Mouse (Mus musculus) intestine, postnatal 0 days (tissue): ENCODE measurements around the gene Cfap77. TPM values are rescaled to one million over a fixed set of nuclear protein-coding genes. Genes with fewer than 3 reads are reported as not detected.

Experiments used
- ATAC-seq: fragments of 200-750 bp; cut with Nextera tagmentation; 2 replicates; pipeline ENCODE4 v1.8.0; 2017; ENCODE audit warnings: mild to moderate bottlenecking, moderate TSS enrichment, moderate library complexity
- H3K27ac ChIP-seq: fragments of 300-500 bp; sonication (generic); 2 replicates; pipeline ENCODE4 v1.5.1; 2014; ENCODE audit warnings: mild to moderate bottlenecking, low read depth, low read length, moderate library complexity
- H3K27me3 ChIP-seq: fragments of 300-500 bp; sonication (generic); replicated peaks from 2 replicates; pipeline ENCODE4 v1.6.1; 2014; ENCODE audit warnings: low read length, mixed read lengths; ENCODE audit not compliant: control insufficient read depth, insufficient read depth
- H3K36me3 ChIP-seq: fragments of 300-500 bp; sonication (generic); 2 replicates; pipeline ENCODE4 v1.6.1; 2014; ENCODE audit warnings: mild to moderate bottlenecking, moderate library complexity; ENCODE audit not compliant: control insufficient read depth, insufficient read depth
- H3K4me1 ChIP-seq: fragments of 300-500 bp; sonication (generic); replicated peaks from 2 replicates; pipeline ENCODE4 v1.6.1; 2014; ENCODE audit warnings: antibody characterized with exemption, low read length, mixed read lengths; ENCODE audit not compliant: control insufficient read depth, insufficient read depth
- H3K4me2 ChIP-seq: fragments of 300-500 bp; sonication (generic); replicated peaks from 2 replicates; pipeline ENCODE4 v1.6.1; 2014; ENCODE audit warnings: low read depth, mild to moderate bottlenecking, moderate library complexity
- H3K4me3 ChIP-seq: fragments of 300-500 bp; sonication (generic); 2 replicates; pipeline ENCODE4 v1.5.1; 2014; ENCODE audit warnings: low read depth, low read length
- H3K9ac ChIP-seq: fragments of 300-500 bp; sonication (generic); 2 replicates; pipeline ENCODE4 v1.6.1; 2014; ENCODE audit warnings: mild to moderate bottlenecking, low read depth, low read length
- H3K9me3 ChIP-seq: fragments of 300-500 bp; sonication (generic); 2 replicates; pipeline ENCODE4 v1.6.1; 2016; ENCODE audit warnings: mixed run types; ENCODE audit not compliant: control insufficient read depth
- CTCF ChIP-seq: sonication (generic); IDR thresholded peaks from 2 replicates; pipeline ENCODE4 v1.5.1; 2016; ENCODE audit warnings: low read depth, mild to moderate bottlenecking, control low read depth, antibody characterized with exemption, moderate library complexity
- whole genome bisulfite sequencing: fragments of 180-500 bp; shearing (Covaris S2); extraction: QIAGEN DNeasy Blood & Tissue Kit; methylation state at CpG from one replicate; pipeline ENCODE4 v1.1.7; 2014; 5-methylcytosine and 5-hydroxymethylcytosine counted together
- polyA plus RNA-seq: library from polyadenylated mRNA; unstranded; fragments of >200 nt; fragmentation: Nextera tagmentation; extraction: Ambion mirVana; gene quantifications from 2 replicates; pipeline ENCODE4 v1.2.1, GENCODE M21; 2015

Cfap77 gene
- polyA plus RNA-seq, 1 experiment from 2014 or later: 0.08 TPM

- no peak for TF ChIP-seq CTCF
- Histone ChIP-seq H3K27ac (no peak overlapping the region), H3K4me2 (no peak overlapping the region), H3K36me3 (no peaks in the 10 kb centered on the region), H3K9ac (no peak overlapping the region), H3K4me1 (no peaks in the 10 kb centered on the region), H3K27me3 (no peaks in the 10 kb centered on the region), H3K9me3 (no peaks in the 10 kb centered on the region), H3K4me3 (no peak overlapping the region)
- ATAC-seq: no peak
- WGBS: 69% methylated on average over 6 of the region's 6 CpGs
Measured at GRCm38 (mm10) chr2:28963565-28963964, 91.3 kb downstream of the Cfap77 start.

GRCm38 (mm10) chr2:28961636-28962035, 93.2 kb downstream of the Cfap77 start:
- H3K4me1 ChIP-seq: no peaks in the 10 kb centered on the region
- no peak overlapping the region for H3K27ac ChIP-seq
- H3K9me3 ChIP-seq: no peaks in the 10 kb centered on the region
- no peak overlapping the region for H3K9ac ChIP-seq
- ATAC-seq: no peak
- no peak overlapping the region for H3K4me3 ChIP-seq
- 72% methylated on average over 5 of the region's 5 CpGs for WGBS
- H3K27me3 ChIP-seq: no peaks in the 10 kb centered on the region
- TF ChIP-seq CTCF: no peak
- no peak overlapping the region for H3K4me2 ChIP-seq
- H3K36me3 ChIP-seq: no peaks in the 10 kb centered on the region

GRCm38 (mm10) chr2:28961024-28961585, 93.8 kb downstream of the Cfap77 start:
- H3K27ac ChIP-seq: no peak overlapping the region
- no peaks in the 10 kb centered on the region for H3K27me3 ChIP-seq
- no peaks in the 10 kb centered on the region for H3K9me3 ChIP-seq
- H3K4me1 ChIP-seq: no peaks in the 10 kb centered on the region
- H3K4me2 ChIP-seq: no peak overlapping the region
- no peak for ATAC-seq
- TF ChIP-seq CTCF: no peak
- WGBS: 73% methylated on average over 15 of the region's 15 CpGs
- H3K4me3 ChIP-seq: no peak overlapping the region
- no peak overlapping the region for H3K9ac ChIP-seq
- H3K36me3 ChIP-seq: no peaks in the 10 kb centered on the region

- Histone ChIP-seq H3K4me1 (no peaks in the 10 kb centered on the region), H3K4me2 (no peak overlapping the region), H3K36me3 (no peaks in the 10 kb centered on the region), H3K9ac (no peak overlapping the region), H3K27ac (no peak overlapping the region), H3K9me3 (no peaks in the 10 kb centered on the region), H3K4me3 (no peak overlapping the region), H3K27me3 (no peaks in the 10 kb centered on the region)
- no peak for TF ChIP-seq CTCF
- WGBS: 82% methylated on average over 4 of the region's 4 CpGs
- ATAC-seq: no peak
Measured at GRCm38 (mm10) chr2:28956874-28957273, 98.0 kb downstream of the Cfap77 start.

- ATAC-seq: no peak
- WGBS: 85% methylated on average over 9 of the region's 9 CpGs
- Histone ChIP-seq H3K9ac (no peak overlapping the region), H3K4me3 (no peak overlapping the region), H3K4me1 (no peaks in the 10 kb centered on the region), H3K9me3 (no peaks in the 10 kb centered on the region), H3K27ac (no peak overlapping the region), H3K36me3 (no peaks in the 10 kb centered on the region), H3K4me2 (no peak overlapping the region), H3K27me3 (no peaks in the 10 kb centered on the region)
- no peak for TF ChIP-seq CTCF
Measured at GRCm38 (mm10) chr2:28954595-28954994, 100.3 kb downstream of the Cfap77 start.

GRCm38 (mm10) chr2:28952981-28953380, 101.9 kb downstream of the Cfap77 start:
- Histone ChIP-seq H3K4me3 (no peak overlapping the region), H3K36me3 (no peaks in the 10 kb centered on the region), H3K9ac (no peak overlapping the region), H3K4me1 (no peaks in the 10 kb centered on the region), H3K27ac (no peak overlapping the region), H3K4me2 (no peak overlapping the region), H3K9me3 (no peaks in the 10 kb centered on the region), H3K27me3 (no peaks in the 10 kb centered on the region)
- no peak for TF ChIP-seq CTCF
- ATAC-seq: no peak
- 48% methylated on average over 8 of the region's 8 CpGs for WGBS

- no peak overlapping the region for H3K9ac ChIP-seq
- no peak for TF ChIP-seq CTCF
- no peaks in the 10 kb centered on the region for H3K9me3 ChIP-seq
- no peak overlapping the region for H3K27ac ChIP-seq
- H3K27me3 ChIP-seq: no peaks in the 10 kb centered on the region
- H3K4me3 ChIP-seq: no peak overlapping the region
- ATAC-seq: no peak
- no peak overlapping the region for H3K4me2 ChIP-seq
- H3K36me3 ChIP-seq: no peaks in the 10 kb centered on the region
- no peaks in the 10 kb centered on the region for H3K4me1 ChIP-seq
- 84% methylated on average over 3 of the region's 3 CpGs for WGBS
Measured at GRCm38 (mm10) chr2:28946312-28946711, 108.6 kb downstream of the Cfap77 start.
